Mouse (Mus musculus) right cerebral cortex, postnatal 10 days (tissue): ENCODE data around the gene St8sia6.
A peak's percentile ranks its signal among the peaks of the same experiment; 100 is the strongest.
"Not testable (repeated sequence)": the region's sequence is repeated elsewhere in the genome, so short reads cannot be mapped to it uniquely, and the experiment has no call there.

Experiments used
- DNase-seq, 2 experiments: peaks; one replicate each; pipeline ENCODE4 v3.0.0; 2021; ENCODE audit warnings: low spot score in 2 of 2

The St8sia6 gene

GRCm38 (mm10) chr2:13793969-13794363 lies at the start of gene St8sia6:
Gene St8sia6 (minus strand): TSS chr2:13794064.
- DNase-seq: no peak

GRCm38 (mm10) chr2:13836310-13836709 lies 42.4 kb upstream of the St8sia6 start:
- DNase-seq: no peak

- no peak for DNase-seq
These were observed 41.1 kb upstream of the St8sia6 start for GRCm38 (mm10) chr2:13834989-13835388.

- DNase-seq: no peak
These were observed 22.8 kb upstream of the St8sia6 start for GRCm38 (mm10) chr2:13816645-13817044.

DNA sequence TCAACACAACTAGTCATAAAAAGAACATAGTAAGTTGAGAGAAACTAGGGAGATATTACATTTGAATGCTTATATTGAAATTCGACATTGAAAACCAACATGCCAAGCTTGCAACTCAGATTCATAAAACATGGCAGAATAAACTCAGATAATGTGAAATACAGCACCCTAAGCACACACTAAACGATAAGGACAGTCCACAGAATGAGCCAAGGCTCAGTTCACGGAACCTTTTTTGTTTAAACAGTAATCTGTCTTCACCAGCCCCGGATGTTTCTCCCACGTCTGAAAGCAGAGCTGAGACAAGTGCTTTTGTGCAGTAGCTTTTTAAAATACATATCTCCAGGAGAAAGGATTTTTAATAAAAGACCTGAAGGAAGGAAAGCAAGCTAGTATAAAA lies 14.7 kb upstream of the St8sia6 start:
- no peak for DNase-seq

DNA sequence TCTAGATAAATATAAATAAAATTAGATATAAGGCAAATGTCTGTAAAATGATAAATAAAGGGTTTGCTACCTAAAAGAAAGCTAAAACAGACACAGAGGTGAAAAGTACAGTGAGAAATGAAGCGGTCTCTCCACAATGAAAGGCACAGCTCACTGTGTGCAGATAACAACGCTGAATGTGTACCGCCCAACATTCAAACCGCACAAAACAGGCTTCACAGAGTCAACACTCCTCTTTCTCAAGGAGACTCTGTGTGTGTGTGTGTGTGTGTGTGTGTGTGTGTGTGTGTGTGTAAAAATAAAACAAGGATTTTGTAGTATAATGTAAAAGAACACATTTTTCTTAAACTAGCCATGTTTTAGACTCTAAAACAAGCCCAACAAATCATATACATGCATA lies 14.1 kb upstream of the St8sia6 start:
- no peak for DNase-seq

DNA sequence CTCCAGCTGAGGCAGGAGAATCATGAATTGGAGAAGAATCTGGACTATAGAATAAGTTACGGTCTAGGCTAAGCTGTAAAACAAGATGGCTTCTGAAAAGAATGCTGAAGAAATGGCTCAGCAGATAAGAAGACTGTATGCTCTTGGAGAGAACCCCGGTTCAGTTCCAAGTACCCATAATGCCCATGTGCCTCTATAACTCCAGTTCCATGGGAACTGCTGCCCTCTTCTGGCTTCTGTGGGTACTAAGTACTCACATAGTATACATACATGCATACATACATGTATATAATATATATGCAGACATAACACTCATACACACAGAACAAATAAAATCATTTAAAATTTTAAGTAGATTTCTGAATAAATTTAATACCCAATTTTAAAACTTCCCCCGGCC lies 12.3 kb upstream of the St8sia6 start:
- no peak for DNase-seq

DNA sequence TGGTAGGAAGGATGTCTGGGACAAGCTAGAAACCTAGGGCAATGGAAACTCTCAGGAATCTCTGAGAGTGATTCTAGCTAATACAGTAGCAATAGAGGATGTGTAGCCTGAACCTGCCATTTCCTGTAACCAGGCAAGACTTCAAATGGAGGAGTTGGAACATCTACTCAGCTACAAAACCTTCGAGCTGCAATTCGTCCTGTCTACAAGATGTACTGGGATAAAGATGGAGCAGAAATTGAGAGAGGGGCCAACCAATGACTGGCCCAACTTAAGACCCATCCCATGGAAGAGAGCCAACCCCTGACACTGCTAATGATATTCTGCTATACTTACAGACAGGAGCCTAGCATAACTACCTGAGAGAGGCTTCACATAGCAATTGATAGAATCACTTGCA lies 6.8 kb upstream of the St8sia6 start:
- no peak for DNase-seq

DNA sequence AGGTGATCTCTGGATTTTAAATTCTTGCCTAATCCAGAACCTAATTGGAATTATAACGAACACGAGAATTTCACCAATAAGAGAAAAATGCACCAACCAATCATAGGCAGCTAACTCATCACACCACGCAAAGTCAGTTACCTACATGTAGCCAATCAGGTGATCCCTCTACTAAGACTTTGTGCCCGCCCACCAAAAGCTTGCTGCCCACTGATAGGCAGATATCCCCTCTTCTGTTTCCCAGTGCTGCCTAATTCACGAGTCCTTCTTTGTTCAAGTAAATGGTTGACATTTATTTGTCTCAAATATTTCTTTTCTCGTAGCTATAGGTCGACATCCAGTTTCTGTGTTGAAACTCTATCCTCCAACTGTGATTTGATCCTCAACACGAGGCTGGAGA lies 582 bp upstream of the St8sia6 start:
- DNase-seq: no peak

DNA sequence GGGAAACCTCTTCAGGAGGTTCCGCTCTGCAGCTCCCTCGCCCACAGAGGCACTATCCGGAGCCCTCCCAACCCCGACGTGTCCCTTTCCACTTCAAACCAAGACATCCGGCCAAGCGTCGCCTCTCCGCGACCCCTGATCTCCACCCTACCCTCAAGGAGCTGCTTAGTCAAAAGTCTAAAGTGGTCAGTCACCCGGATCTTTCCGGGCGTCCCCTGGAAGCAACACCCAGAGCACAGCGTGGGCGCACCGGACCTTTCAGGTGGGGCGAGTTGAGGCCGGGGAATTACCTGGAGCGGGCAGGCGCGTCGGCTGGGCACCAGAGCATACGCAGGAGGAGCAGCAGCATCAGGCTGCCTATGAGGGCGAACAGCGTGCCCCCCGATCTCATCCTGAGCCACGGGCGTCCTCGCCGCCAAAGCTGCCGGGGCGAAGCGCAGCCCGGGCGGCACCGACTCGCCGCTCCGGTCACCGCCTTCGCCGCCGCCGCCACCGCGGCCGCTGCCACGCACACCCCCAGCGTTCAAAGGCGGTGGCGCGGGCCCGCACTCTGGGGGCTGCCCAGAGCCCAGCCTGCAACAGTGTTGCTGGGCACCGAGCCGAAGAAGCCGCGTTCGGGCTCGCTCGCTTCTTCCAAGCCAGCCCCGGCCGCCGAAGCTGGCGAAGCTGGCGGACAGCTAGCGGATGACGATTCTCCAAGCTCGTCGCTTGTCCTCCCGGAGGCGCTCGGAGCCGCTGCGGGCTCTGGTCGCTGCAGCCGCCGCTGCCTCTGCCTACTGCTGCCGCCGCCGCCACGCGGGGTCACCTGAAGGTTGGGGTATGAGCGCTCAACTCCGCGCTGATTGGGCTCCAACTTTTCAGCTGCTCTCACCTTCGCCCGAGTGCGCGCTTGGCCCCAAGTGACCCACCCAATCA lies 553 bp downstream of the St8sia6 start:
- DNase-seq: peak; percentile 38 to 61

DNA sequence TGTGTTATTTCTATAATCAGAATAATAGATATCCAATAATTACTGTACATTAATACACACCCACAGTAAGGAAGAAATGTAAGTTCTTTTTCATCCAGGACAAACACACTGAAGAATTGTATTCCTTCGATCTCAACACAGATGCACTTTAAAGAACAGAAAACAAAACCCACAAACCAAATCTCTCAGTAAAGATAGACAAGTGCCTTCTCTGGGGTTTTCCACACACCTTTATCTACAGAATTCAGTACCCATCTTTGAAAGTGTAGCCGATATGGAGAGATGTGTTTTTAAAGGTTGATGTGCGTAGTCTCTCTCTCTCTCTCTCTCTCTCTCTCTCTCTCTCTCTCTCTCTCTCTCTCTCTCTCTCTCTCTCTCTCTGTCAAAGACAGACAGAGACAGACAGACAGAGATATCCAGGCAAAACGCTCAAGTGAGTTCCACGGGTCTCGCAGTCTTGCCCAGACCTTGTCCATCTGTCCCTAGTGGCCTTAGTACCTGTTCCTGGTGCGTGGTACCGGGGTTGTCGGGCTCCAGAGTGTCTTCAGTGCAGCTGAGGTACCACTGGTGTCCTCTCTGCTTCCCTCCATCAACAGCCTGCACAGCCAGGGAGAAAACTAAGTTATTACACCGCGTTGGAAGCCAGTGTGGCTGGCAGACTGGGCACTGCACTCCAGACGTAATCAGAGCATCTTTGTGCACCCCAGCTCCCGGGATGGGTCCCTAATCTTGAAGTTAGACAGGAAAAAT lies 1.4 kb downstream of the St8sia6 start:
- no peak for DNase-seq

DNA sequence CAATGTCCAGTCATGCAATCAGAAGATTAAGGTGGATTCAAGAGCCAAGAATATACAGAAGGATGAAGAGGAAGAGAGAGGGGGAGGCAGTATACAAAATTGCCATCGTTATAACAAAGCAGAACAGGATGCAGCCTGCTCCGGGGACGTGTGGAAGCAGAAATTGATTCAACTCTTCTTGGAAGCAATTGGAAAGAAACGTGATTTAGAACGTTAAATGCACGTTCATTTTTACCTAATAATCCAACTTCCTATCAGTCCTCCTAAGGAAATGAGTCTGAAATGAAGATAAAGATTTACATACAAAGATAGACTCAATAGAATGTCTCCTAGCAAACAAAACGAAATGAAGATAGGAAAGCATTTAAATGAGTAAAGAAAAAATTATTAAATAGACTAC lies 2.3 kb downstream of the St8sia6 start:
- no peak for DNase-seq

GRCm38 (mm10) chr2:13789365-13789764 lies 4.5 kb downstream of the St8sia6 start:
- no peak for DNase-seq

DNA sequence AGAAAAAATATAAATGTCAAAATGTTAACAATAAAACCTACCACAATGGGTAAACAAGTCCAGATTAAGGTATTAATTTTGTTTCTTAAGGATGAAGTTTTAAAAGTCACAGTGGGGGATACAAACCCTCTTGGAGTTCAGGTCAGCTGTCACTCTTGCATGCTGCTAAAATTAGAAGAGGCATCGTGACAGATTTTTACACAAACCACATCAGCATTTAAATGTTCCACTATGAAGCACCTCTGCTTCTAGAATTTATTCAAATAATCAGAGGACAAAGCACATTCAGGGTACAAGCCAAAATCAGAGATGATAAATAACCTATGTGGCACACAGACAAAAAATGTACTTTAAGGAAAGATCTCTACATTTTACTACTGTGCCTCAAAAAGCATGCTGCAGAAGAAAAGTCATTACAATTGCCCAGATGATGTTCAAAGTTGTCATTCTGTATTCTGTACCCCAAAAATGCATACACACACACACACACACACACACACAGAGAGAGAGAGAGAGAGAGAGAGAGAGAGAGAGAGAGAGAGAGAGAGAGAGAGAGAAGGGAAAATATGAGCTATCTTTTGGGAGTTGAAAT lies 7.2 kb downstream of the St8sia6 start:
- no peak for DNase-seq

DNA sequence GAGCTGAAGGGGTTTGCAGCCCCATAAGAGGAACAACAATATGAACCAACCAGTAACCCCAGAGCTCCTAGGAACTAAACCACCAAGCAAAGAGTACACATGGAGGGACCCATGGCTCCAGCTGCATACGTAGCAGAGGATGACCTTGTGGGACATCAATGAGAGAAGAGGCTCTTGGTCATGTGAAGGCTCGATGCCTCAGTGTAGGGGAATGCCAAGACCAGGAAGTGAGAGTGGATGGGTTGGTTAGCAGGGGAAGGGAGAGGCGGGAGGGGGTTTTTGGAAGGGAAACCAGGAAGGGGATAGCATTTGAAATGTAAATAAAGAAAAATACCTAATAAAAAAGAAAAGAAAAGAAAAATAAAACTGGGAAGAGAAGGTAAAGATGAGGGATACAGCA lies 7.9 kb downstream of the St8sia6 start:
- not testable (repeated sequence) for DNase-seq

- no peak for DNase-seq
These were observed 8.6 kb downstream of the St8sia6 start for GRCm38 (mm10) chr2:13785247-13785646.

DNA sequence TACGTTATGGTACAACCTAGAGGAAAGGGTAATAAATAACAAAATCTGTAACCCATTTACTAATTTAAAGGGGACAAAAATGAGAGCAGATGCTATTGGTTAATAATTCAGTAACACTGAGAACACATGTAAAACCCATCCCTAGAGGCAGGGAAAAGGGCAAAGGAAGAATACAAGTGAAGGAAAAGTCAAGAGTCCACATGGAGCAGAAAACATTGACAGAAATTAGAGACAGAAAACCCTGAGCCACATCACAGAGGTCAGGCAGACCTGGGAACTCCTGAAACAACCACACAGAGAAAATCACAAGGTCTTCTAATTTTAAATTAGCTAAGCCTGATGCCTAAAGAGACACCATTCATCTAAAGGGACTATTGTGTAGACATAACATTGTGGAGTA lies 9.4 kb downstream of the St8sia6 start:
- no peak for DNase-seq

DNA sequence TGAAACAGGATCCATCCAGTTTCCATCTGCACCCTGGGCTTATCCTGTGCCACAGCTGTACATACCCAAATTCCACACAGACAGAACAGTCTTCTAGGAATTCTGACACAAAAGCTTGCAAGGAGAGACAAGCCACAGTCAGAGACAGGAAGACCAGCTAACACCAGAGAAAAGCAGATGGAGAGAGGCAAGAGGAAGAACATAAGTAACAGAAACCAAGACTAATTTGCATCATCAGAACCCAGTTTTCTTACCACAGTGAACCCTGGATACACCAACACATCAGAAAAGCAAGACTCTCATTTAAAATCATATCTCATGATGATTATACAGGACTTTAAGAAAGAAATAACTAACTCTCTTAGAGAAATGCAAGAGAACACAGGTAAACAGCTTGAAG lies 16.8 kb downstream of the St8sia6 start:
- no peak for DNase-seq

GRCm38 (mm10) chr2:13776453-13776852 lies 17.4 kb downstream of the St8sia6 start:
- DNase-seq: no peak

- DNase-seq: no peak
These were observed 18.8 kb downstream of the St8sia6 start for GRCm38 (mm10) chr2:13775056-13775455.

DNA sequence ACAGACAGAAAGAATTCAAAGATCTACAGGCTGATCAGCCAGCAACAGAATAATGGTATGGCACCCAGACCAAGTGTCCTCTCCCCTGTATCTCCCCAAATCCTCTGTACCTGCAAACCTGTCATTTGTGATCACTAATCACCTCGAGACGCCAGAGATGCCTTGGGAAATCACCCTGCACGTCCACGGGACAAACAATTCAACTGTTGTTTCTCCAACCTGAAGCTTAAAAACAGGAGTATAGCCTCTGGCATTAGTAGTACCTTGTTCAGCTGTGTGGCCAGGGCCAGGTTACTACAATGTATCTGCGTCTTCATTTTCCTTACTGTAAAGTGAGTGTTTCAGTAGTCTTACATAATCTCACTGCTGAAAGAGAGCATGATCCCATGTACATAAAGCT lies 25.3 kb downstream of the St8sia6 start:
- no peak for DNase-seq

DNA sequence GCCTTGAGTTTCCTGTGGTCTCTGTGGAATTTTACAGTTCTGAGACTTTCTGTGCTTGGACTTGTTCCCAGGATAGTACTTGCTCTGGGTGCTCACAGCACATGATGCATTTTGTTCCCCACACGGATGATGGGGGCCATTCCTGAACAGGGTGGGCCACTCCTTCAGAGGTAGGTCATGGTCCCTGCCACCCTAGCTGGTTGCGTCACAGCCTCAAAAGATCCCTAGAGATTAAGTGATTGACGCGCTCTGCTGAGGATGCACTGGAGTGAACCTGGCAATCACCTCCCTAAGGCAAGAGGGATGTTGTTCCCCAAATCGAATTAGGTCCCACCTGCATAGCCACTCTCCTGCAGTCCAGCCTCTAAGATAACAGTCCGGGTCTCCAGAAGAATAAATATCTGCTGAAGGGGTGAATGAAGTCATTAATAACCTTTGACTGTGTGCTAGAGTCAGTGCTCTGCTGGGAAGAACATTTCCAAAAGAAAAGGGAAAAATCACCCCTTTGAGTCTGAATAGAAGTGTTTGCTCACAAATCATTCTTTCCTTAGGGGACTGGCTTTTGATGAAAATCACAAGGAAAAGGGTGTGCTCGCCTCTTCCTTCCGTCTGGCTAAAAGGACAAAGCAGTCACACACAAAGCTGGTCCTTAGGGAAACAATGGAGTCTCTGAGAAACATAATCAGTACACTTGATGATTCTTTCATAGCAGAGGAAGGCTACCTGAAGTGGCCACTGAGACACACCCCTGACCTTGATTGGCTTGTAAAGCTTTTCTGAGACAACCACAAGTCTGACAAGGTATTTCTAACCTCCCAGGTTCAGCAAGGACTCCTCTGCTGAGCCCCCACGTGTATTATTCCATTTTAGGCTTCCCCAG lies 26.1 kb downstream of the St8sia6 start:
- no peak for DNase-seq
